Mouse (Mus musculus): ENCODE measurements around the gene Ypel1.

GRCm38 (mm10) chr16:17104600-17104999 lies 35.1 kb downstream of the Ypel1 start:
- no peak for TF ChIP-seq CTCF (IDR thresholded peaks at IDR 0.05; ENCODE audit: insufficient read depth, low read depth, low read length)
- TF ChIP-seq POLR2A (IDR thresholded peaks at IDR 0.05; ENCODE audit: insufficient read depth, low read depth, low read length) = no peak
